Mouse (Mus musculus) CD4-positive, CD25-positive, alpha-beta regulatory T cell, adult 2 months (primary cell): ENCODE measurements around the gene Acsbg1.
"Not testable (repeated sequence)": the region's sequence is repeated elsewhere in the genome, so short reads cannot be mapped to it uniquely, and the experiment has no call there.

Source experiments
- DNase-seq: peaks from one replicate; pipeline ENCODE4 v3.0.0-alpha.2; 2012; ENCODE audit warnings: low read depth, low spot score

The Acsbg1 gene

GRCm38 (mm10) chr9:54661605-54662377 lies at the start of gene Acsbg1:
Gene Acsbg1 (minus strand): TSS chr9:54661870.
- DNase-seq, result no peak

GRCm38 (mm10) chr9:54708085-54708484 lies 46.4 kb upstream of the Acsbg1 start:
- no peak for DNase-seq

- no peak for DNase-seq
Measured at GRCm38 (mm10) chr9:54707288-54707999, 45.8 kb upstream of the Acsbg1 start.

- no peak for DNase-seq
Measured at GRCm38 (mm10) chr9:54705561-54705960, 43.9 kb upstream of the Acsbg1 start.

- DNase-seq, result no peak
Measured at GRCm38 (mm10) chr9:54704361-54704760, 42.7 kb upstream of the Acsbg1 start.

GRCm38 (mm10) chr9:54702581-54702980 lies 40.9 kb upstream of the Acsbg1 start:
- DNase-seq, result no peak

- no peak for DNase-seq
Measured at GRCm38 (mm10) chr9:54700746-54701145, 39.1 kb upstream of the Acsbg1 start.

- DNase-seq, result no peak
Measured at GRCm38 (mm10) chr9:54700174-54700475, 38.5 kb upstream of the Acsbg1 start.

- DNase-seq, result peak; percentile 88
Measured at GRCm38 (mm10) chr9:54699345-54700173, 37.9 kb upstream of the Acsbg1 start.

GRCm38 (mm10) chr9:54699087-54699344 lies 37.3 kb upstream of the Acsbg1 start:
- DNase-seq, result no peak

- peak; percentile 10 for DNase-seq
Measured at GRCm38 (mm10) chr9:54698318-54699086, 36.8 kb upstream of the Acsbg1 start, which contains the start of gene Dnaja4. Gene Dnaja4 (plus strand): TSS chr9:54698873.

GRCm38 (mm10) chr9:54691241-54691805 lies 29.7 kb upstream of the Acsbg1 start:
- peak; percentile 60 for DNase-seq

- not testable (repeated sequence) for DNase-seq
Measured at GRCm38 (mm10) chr9:54690697-54691096, 29.0 kb upstream of the Acsbg1 start.

GRCm38 (mm10) chr9:54689446-54689845 lies 27.8 kb upstream of the Acsbg1 start:
- DNase-seq, result no peak

- DNase-seq, result no peak
Measured at GRCm38 (mm10) chr9:54687246-54688236, 25.9 kb upstream of the Acsbg1 start.

GRCm38 (mm10) chr9:54683814-54684605 lies 22.3 kb upstream of the Acsbg1 start:
- no peak for DNase-seq

GRCm38 (mm10) chr9:54682846-54683245 lies 21.2 kb upstream of the Acsbg1 start:
- DNase-seq, result no peak

- peak; percentile 80 for DNase-seq
Measured at GRCm38 (mm10) chr9:54676531-54676986, 14.9 kb upstream of the Acsbg1 start.

- no peak for DNase-seq
Measured at GRCm38 (mm10) chr9:54673887-54674286, 12.2 kb upstream of the Acsbg1 start.
